In genomic region chr6:108457063-108457405, GRCm38 (mm10) we compare ENCODE assay signal across 8 mouse cellular contexts.
DNase-seq lines count a peak whose midpoint lies in the region; ATAC-seq lines count a peak whose summit lies in the region.

No protein-coding gene starts in this region.

- 24% methylated on average over 5 of the region's 5 CpGs for WGBS in heart, embryonic 14.5 days
- WGBS in limb, embryonic 10.5 days: 30% methylated on average over 5 of the region's 5 CpGs
- WGBS in midbrain, embryonic 12.5 days: 5% methylated on average over 5 of the region's 5 CpGs

- peak; percentile 46; the same call in 1 of the 2 replicates for ATAC-seq in heart, embryonic 14.5 days (ENCODE audit: insufficient number of reproducible peaks, insufficient read depth, low FRiP score, low read depth)
- ATAC-seq in midbrain, embryonic 12.5 days (ENCODE audit: low FRiP score, low read depth): peak; percentile 71; the same call in 1 of the 2 replicates
- ATAC-seq in erythroid progenitor cell, adult 5-6 weeks (replicated peaks; ENCODE audit: low FRiP score, poor library complexity, severe bottlenecking): no peak

- peak overlapping the region; percentile 62 for H3K9ac ChIP-seq in heart, embryonic 14.5 days (ENCODE audit: low read length)
- no peak overlapping the region for H3K9ac ChIP-seq in midbrain, embryonic 12.5 days (replicated peaks)

- peak; percentile 43 for DNase-seq in kidney, adult 11 months
- no peak for DNase-seq in kidney, postnatal 10 days
- DNase-seq in cerebellum, postnatal 14 days: peak; percentile 57 to 60
- DNase-seq in limb, embryonic 10.5 days (ENCODE audit: low spot score): peak; percentile 50
- no peak for DNase-seq in spleen, postnatal 10 days (ENCODE audit: low spot score in 2 of 2)

- peaks cover 22 to 33% of the 10 kb centered on the region in 2 experiments for H3K4me1 ChIP-seq in heart, embryonic 14.5 days (ENCODE audit: control insufficient read depth in 2 of 2, insufficient read depth in 2 of 2, low read length in 2 of 2)
- peaks cover 66% of the 10 kb centered on the region for H3K4me1 ChIP-seq in limb, embryonic 10.5 days
- H3K4me1 ChIP-seq in midbrain, embryonic 12.5 days: peaks cover 21% of the 10 kb centered on the region

- H3K9me3 ChIP-seq in heart, embryonic 14.5 days (ENCODE audit: control insufficient read depth, low read length): no peaks in the 10 kb centered on the region
- no peaks in the 10 kb centered on the region for H3K9me3 ChIP-seq in limb, embryonic 10.5 days (replicated peaks)
- H3K9me3 ChIP-seq in midbrain, embryonic 12.5 days: no peaks in the 10 kb centered on the region

- H3K27ac ChIP-seq in heart, embryonic 14.5 days (replicated peaks in 1 of 2; ENCODE audit: control insufficient read depth in 1 of 2, insufficient read depth in 1 of 2, low read depth in 2 of 2, low read length in 2 of 2): peak overlapping the region; percentile 74 to 82
- peak overlapping the region; percentile 88 for H3K27ac ChIP-seq in limb, embryonic 10.5 days
- H3K27ac ChIP-seq in midbrain, embryonic 12.5 days (replicated peaks): 0 out of 2 replicates have a peak overlapping the region, but pooled peaks have one; percentile 39

- H3K4me3 ChIP-seq in heart, embryonic 14.5 days (ENCODE audit: control insufficient read depth in 1 of 2, insufficient read depth in 1 of 2, low read depth in 1 of 2, low read length in 2 of 2): no peak overlapping the region
- peak overlapping the region; percentile 15; the same call in 1 of the 2 replicates for H3K4me3 ChIP-seq in limb, embryonic 10.5 days
- no peak overlapping the region for H3K4me3 ChIP-seq in midbrain, embryonic 12.5 days

- H3K36me3 ChIP-seq in heart, embryonic 14.5 days (ENCODE audit: control insufficient read depth, insufficient read depth, low read length): no peaks in the 10 kb centered on the region
- no peaks in the 10 kb centered on the region for H3K36me3 ChIP-seq in limb, embryonic 10.5 days
- H3K36me3 ChIP-seq in midbrain, embryonic 12.5 days: no peaks in the 10 kb centered on the region

- peak overlapping the region; percentile 60 for H3K4me2 ChIP-seq in heart, embryonic 14.5 days (ENCODE audit: low read length)
- H3K4me2 ChIP-seq in midbrain, embryonic 12.5 days (replicated peaks): peak overlapping the region; percentile 52

- no peaks in the 10 kb centered on the region for H3K27me3 ChIP-seq in heart, embryonic 14.5 days (ENCODE audit: control insufficient read depth, insufficient read depth, low read length)
- H3K27me3 ChIP-seq in limb, embryonic 10.5 days (ENCODE audit: low read depth, poor library complexity, severe bottlenecking): no peaks in the 10 kb centered on the region
- H3K27me3 ChIP-seq in midbrain, embryonic 12.5 days: peaks cover 7% of the 10 kb centered on the region; the same call in 1 of the 2 replicates

Comparison
In these comparisons a context has a peak if more than half of its experiments do, and no peak if none do; other contexts are left out.
1. DNase-seq: peak in kidney, adult 11 months (single experiment), cerebellum, postnatal 14 days (2 of 2) and limb, embryonic 10.5 days (single experiment); none in kidney, postnatal 10 days (single experiment) and spleen, postnatal 10 days (0 of 2).
2. Peak in every context shown above with its lines, with median percentiles within 50 percentile points of each other: H3K27ac ChIP-seq.